Mouse (Mus musculus): ENCODE measurements around the gene Evc. TPM values are rescaled to one million over a fixed set of nuclear protein-coding genes. Genes with fewer than 3 reads are reported as not detected.
A peak's percentile ranks its signal among the peaks of the same experiment; 100 is the strongest.

The Evc gene
- total RNA-seq, 1 experiment from 2014 or later: not detected

DNA sequence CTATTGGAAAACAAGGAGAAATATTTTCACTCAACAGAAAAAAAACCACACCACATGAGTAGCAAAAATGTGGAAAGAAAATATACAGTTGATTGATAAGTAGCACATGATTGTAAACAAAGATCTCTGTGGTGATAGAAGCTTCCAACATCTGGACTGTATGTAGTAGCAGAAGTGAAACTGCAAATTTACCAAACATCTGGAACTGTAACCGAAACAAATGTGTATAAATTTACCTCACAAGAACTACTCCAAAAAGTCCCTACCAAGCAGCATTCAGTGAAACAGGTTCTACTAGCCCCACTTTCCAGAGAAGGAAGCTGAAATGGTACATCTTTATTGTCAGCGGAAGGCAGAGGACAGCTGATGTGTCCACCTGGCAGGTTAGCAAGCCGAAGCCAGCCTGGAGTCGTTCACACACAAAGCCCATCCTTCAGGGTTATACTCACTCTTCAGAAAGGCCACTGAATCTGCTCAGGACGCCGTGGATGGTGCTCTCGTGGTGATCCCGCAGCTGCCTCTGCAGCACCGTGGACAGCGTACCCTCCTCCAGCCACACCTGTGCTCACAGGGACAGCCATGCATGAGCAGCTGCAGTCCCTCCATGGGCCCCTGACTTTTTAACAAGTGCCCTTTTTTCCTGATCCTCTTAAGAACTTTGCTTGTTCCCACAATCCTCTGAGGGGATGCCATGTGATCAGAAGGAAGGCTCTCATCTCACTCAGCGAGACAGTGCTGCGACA is 23.5 kb downstream of the Evc start:
- no peak for ATAC-seq (replicated peaks; ENCODE audit: low read depth, poor library complexity, severe bottlenecking)

DNA sequence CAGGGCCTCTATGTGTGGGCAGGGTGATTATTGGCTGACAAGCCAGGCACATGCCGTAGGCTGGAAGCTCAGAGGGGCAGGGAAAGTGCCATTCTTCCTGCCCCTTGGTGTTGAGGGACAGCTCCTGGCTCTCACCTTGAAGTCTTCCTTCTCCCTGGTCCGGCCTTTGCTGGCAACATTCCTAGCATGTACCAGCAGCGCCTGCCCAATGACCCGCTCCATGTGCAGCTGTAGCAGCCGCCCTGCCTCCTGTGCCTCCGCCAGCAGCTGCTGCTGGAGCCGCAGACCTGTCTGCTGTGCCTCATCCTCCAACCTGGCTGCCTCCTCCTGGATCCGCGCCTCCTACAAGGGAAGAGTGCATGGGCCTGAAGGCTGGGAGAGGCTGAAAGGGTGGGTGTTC is 26.7 kb downstream of the Evc start:
- ATAC-seq (replicated peaks; ENCODE audit: low read depth, poor library complexity, severe bottlenecking): no peak

DNA sequence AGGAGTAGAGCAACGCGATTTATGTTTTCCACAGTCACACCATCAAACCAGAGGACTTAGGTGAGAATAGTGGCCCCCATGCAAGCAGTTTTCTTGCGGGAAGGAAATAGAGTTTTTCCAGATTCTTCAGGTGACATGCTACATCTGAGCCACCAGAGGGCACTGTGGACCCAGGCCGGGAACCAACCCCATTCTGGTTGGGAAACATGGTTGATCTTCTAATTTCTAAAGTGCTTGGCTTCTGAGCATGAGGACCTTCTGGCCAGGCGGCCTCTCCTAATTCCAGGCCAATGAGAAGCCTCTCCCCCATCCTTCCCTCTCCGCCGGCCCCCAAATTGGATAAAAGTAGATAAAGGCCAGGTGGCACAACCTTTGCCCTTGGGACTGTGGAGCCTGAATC is 38.3 kb downstream of the Evc start:
- ATAC-seq (replicated peaks; ENCODE audit: low read depth, poor library complexity, severe bottlenecking): 0 out of 2 replicates have a peak, but pooled peaks have one; percentile 29

DNA sequence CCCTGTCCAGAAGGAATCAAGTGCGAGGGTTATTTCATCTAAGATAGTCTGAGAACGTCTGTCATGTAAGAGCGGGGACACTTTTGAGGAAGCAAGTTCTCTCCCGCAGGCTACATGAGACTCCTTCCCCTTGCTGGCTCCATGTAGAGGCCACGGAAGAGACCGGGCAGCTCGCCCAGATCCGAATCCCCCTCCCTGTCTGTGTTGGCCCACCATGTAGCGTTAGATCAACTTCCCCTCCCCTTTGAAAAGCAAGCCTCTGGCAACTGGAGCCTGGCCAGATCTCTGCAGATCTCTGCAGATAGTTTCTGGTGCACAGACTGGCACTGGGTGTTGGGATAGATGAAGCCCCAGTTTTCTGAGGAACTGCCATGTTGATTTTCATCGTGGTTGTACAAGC is 40.0 kb downstream of the Evc start:
- no peak for ATAC-seq (replicated peaks; ENCODE audit: low read depth, poor library complexity, severe bottlenecking)

DNA sequence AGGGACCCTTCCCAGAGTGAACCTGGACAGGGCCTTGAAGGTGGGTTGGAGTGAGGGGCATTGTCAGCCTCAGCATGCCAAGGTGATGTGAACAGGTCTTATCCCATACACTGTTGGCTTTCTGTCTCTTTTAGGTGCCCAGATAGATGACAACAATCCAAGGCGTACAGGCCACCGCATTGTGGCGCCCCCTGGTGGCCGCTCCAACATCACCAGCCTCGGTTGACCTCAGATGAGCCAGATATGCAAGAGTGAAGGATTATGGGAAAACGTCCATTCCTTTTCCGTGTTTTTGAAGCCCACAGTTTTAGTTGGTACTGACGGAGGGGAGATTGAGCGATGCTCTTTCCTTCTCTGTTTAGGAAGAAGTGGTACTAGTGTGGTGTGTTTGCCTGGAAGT is 45.7 kb downstream of the Evc start:
- no peak for ATAC-seq (replicated peaks; ENCODE audit: low read depth, poor library complexity, severe bottlenecking)

DNA sequence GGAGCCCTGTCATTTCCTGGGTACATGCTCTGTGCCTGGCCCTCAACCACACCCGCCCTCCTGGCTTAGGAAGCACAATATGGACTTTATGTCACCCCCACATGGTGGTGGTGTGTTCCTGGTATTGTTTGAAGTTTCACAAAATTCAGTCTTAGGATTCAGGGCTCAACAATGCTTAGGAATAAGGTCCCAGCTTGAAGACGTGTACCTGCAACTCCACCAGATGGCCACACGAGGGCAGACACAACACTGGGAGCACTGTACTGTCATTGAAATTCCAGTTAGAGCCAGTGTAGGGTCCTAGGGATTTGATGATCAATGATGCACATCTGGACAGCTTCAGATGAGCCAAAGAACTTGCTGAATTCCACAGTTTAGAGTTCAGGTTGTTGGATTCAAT is 47.5 kb downstream of the Evc start:
- ATAC-seq (replicated peaks; ENCODE audit: low read depth, poor library complexity, severe bottlenecking): peak; percentile 65; the same call in 1 of the 2 replicates

DNA sequence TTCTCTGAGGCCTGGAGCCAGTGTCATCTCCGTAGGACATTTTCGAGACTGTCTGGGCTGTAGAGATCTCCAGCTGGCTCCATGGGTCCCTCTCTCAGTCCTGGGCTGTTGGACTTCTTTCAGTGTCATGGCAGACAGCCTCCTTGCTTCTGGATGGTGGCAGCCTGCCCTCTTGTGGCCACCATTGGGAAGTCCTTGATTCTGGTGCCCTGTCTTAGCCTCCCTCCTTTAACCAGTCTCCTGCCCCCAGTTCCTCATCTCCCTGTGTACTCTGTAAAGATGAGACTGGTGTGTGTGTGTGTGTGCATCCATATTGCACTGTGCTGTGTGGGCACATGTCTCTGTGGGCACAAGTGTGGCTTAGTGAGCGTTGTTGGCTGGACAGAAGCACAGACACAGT is 48.3 kb downstream of the Evc start:
- peak; percentile 60; the same call in 1 of the 2 replicates for ATAC-seq (replicated peaks; ENCODE audit: low read depth, poor library complexity, severe bottlenecking)

DNA sequence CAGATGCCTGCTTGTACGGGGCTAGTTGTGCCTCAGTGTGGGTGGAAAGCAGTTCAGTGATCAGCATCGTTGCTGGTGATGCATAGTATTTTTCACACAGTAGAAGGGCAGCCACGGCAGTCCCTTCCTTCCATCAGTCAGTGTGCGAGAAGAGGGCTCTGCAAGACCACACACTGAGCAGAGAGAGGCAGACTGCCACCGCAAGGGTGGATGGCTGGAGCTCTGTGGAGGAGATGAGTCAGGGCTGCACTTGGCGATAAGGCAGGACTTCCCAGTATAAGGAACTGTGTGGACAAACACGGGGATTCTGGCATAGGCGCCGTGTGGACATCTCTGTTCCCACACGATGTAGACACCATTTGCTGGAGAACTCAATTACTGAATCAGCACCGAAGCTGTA is 55.7 kb downstream of the Evc start:
- ATAC-seq (replicated peaks; ENCODE audit: low read depth, poor library complexity, severe bottlenecking): no peak

DNA sequence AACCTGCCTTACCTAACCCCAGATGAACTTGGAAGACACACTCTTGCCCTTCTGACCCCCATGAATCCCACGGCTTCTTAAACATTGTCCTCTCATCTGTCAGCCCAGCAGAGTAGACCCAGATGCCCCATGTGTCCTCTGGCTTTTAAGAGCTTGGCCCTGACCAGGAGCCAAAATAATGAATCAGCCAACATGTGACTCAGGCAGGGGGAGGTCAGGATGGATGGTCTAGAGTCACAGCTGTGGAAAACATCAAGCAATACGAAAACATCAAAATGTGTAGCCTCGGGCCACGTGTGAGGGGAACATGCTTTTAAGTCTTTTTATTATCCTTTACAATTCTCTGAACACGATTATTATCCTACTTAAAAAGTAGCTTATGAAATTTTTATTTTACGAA is 72.9 kb downstream of the Evc start:
- no peak for ATAC-seq (replicated peaks; ENCODE audit: low read depth, poor library complexity, severe bottlenecking)

DNA sequence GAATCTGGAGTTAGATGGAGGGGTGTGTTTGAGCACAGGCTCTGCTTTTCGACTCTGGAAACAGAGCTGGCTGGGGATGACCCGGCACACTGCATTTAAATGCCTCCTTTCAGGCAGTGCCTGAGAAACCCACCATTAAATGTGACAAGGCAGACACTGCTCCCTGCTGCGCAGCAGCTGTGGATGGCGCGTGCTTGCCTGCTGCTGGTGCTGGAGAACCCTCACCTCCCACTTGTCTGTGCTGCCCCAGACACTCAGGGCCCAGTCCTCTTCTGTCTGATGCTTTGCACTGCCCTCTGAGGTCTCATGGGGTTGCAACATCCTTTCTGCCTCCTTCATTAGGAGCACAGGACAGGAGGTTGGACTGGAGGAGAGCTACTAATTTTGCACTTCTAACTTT is 75.0 kb downstream of the Evc start:
- ATAC-seq (replicated peaks; ENCODE audit: low read depth, poor library complexity, severe bottlenecking): no peak

DNA sequence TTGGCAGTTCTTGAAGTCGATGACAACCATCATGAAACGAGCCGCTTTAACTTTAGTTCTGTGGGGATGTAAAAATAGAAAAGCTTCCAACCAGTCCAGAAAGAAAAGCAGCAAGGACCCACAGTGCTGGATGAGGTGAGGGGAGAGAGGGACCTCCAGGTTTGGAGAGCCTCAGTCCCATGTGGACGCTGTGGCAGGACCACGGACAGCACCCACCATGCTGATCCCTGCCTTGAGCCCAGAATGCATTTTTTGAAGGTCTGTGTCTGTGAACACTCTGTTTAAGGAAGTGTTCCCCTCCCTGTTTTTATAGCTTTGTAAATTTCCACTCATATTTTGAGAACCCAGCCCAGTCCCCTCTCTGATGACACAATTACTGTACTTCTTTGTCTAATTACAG is 79.5 kb downstream of the Evc start:
- 0 out of 2 replicates have a peak, but pooled peaks have one; percentile 56 for ATAC-seq (replicated peaks; ENCODE audit: low read depth, poor library complexity, severe bottlenecking)

DNA sequence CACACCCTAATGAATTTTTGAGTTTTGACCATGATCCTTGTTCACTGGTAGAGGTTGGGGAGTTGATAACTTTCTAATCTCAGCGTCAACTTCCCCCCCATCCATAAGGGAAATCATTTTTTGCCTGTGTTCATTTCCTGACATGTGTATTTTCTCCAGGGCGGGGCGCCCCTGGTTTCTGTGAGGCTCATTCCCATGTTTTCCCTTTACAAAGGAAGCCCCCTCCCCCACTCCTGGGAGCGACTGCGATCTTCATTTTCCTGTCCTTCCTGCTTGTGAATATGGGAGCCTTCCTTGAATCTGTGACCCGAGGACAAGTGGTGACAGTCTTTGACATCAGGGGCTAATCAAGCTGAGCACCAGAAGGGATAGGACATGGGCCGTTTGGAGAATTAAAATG is 79.9 kb downstream of the Evc start:
- no peak for ATAC-seq (replicated peaks; ENCODE audit: low read depth, poor library complexity, severe bottlenecking)

DNA sequence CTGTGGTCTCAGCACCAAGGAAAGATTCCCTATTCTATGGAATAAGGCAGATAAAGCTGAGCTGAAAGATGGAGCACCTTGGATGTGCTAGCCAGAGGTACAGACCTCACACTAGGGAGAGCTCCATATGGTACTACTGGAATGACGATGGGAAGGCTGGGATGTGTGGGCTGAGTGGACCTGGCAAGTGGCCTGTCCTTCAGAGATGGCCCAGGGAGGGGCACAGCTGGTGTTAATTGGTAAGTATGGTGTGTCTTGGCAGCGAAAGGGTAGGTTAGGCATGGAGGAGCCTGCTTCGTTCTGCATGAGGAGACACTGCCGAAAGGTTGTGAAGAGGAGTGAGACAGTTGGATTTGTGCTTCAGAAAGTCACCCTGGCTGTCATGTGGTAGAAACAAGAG is 82.2 kb downstream of the Evc start:
- ATAC-seq (replicated peaks; ENCODE audit: low read depth, poor library complexity, severe bottlenecking): no peak

DNA sequence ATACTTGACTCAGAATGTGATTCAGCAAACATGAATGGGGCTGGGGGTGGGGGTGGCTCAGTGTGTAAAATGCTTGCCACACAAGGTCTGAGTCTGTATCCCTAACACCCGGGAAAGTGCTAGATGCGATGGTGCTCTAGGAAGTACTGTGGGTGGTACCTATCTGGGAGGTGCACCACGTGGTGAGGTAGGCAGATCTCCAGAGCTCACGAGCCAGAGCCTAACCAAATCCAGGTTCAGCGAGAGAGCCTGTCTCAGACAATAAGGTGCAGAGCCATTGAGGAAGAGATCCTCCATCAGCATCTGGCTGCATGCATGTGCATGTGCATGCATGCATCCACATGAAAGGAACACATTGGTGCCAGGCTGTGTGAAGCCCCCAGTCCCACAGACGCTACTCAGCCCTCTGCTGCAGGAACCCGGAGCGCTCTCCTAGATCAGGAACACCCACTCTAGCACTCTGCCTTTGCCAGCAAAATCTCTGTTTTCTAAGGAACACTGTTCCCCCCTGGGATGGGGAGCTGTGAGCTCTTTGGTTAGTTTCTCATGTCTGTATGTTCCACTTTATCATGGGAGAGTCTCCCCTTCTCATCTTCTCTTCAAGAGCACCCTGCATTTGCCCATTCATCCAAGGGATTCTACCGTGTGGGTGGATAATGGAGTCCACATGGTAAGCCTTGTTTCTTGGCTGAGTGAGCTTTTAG is 84.4 kb downstream of the Evc start:
- ATAC-seq (replicated peaks; ENCODE audit: low read depth, poor library complexity, severe bottlenecking): no peak

DNA sequence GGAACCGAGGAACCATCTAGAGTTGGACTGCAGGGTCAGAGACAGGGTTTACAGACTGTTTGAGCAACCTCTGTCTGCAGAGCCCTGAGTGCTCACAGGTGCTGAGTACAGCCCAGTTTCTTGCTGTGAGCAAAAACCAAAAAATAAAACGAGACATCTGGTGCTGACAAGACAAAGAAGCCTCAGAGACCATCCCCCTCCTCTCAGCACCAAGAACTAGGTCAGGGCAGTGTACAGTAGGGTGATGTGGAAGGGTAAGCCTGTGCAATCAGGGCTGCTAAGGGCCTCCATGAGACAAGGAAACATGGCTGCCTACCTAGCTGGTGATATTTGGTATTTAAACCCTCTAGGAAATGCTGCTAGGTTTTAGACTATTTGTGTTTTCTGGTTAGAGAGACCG is 85.1 kb downstream of the Evc start:
- ATAC-seq (replicated peaks; ENCODE audit: low read depth, poor library complexity, severe bottlenecking): no peak

DNA sequence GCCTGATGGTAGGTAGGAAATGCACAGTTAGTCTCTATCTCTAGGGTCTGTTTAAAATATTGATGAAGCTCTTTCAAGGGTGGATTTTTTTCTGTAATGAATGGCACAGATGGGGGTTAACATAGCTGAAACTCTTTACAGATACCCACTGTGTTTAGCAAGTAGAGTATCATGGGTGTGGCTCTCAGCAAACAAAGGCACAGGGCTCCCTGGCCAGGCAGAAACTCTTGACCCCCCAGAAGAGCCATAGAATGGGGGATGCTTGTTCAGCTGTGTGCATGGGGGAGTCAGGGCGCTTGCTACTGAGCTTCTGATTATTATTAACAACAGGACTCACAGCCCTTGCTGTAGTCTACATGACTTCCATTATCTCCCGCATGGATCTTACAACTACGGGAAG is 87.8 kb downstream of the Evc start:
- ATAC-seq (replicated peaks; ENCODE audit: low read depth, poor library complexity, severe bottlenecking): no peak

DNA sequence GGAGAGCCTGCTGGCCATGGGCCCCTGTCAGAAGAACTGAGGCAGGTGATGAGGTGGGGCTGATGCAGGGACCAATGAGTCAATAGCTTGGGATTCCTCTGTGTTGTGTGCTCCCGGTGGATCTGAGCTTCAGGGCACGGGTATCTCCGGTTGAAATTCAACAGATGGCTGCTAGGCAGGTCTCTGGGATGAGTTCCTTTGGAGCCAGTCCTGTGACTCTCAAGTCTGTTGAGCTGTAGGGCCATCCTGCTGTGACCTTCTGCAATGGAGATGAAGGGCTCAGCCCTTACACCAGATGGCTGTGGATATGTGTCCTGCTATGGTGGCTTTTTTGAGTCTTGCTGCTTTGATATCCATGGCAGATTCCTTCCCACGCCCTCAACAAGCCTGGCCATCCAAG is 89.2 kb downstream of the Evc start:
- ATAC-seq (replicated peaks; ENCODE audit: low read depth, poor library complexity, severe bottlenecking): no peak

DNA sequence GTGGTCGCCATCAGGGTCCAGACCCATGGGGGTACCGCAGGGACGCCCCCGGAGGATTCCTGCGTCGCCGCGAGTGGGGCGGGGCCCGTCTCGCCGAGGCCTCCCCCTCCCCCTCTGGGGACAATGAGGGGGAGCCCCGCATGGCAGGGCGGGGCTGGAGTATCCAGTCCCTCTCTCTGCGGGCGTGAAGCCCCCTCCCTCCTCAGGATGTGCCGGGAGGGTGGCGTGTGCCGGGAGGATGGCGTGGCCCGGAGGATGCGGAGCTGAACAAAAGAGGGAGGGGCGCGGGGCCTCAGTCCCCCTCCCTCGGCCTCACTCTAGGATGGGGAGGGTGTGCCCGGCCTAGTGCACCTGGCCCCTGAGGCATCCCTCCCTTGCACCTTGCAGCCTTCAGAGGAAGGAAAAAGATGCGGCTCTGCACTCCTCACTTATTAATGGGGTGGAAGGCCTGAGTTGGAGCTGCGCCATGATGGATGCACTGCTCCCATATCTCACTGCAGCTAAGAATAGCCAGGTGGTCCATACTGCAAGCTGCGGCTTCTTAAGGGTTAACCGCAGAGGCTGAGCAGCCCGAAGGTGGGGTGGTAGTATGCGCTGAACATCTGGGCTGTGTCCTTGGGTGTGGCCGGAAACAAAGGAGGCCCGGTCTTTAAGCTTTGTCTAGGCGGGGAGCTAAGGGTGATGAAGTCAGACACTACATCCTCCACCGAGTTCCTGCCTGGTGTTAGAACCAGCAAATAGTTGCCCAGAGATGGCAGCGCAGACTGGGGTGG is 90.4 kb downstream of the Evc start:
- ATAC-seq (replicated peaks; ENCODE audit: low read depth, poor library complexity, severe bottlenecking): no peak

DNA sequence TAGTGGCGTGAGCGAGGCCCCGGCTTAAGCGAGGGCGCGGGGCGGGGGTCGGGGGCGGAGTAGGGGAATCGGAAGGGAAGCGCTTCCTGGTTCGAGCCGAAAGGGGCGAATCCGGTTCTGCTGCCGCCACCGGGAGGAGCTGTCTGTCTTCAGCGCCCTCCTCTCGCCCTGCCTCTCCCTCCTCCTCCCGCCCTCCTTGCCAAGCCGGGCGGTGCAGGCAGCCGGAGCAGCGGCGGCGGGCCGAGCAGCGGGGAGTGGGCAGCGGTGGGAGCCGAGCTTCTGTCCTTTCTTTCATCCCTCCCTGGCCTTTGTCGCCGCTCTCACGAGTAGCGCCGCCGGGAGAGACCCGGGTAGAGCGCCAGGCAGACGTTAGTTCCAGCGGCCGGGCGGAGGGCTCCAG is 91.0 kb downstream of the Evc start:
- no peak for ATAC-seq (replicated peaks; ENCODE audit: low read depth, poor library complexity, severe bottlenecking)

DNA sequence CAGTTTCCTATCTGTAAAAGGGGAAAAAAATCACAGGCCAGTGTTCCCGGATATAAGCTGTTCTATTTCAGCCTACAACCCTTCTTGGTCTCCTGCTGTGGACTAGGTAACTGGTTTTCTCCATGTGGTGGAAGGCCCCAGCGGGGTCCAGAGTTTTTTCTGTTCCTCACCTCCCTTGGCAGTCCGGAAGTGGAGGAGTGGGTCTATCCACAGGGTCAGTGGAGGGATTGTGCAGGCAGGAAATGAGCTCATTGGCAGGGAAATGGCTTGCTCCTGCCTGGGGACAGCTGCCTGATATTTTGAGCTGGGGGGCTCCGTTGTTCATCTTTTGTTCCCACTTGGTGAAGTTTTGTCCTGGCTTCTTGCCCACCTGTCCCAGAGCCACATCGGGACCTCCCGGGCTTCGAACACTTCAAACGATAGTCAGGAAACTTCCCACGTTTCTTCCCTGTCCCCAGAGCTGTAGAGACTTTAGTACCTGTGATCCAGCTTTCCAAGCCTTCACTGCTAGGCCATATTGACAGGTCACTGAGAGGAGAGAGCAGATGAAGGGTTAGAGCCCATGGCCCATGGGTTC is 91.9 kb downstream of the Evc start:
- no peak for ATAC-seq (replicated peaks; ENCODE audit: low read depth, poor library complexity, severe bottlenecking)

DNA sequence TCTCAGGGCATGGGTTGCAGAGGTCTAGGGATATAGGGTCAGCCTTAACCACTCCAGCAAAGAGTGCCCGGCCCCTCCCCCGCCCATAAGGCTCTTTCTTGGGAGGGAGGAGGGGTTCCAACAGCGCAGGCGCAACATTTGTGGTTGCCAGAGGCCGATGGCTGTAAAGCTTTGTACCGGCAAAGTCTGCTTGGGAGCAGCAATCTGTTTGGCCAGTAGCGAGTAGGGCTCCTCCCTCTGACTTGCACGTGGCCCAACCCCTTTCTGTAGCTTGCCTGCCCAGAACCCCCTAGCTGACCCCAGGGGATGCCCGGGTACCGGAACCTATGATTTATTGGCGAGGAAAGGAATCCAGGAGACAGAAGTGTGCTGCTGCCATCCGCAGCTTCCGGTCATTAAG is 92.5 kb downstream of the Evc start:
- no peak for ATAC-seq (replicated peaks; ENCODE audit: low read depth, poor library complexity, severe bottlenecking)
